Mouse (Mus musculus): Measurements from ENCODE around the gene Smyd3.

Gene Smyd3

DNA sequence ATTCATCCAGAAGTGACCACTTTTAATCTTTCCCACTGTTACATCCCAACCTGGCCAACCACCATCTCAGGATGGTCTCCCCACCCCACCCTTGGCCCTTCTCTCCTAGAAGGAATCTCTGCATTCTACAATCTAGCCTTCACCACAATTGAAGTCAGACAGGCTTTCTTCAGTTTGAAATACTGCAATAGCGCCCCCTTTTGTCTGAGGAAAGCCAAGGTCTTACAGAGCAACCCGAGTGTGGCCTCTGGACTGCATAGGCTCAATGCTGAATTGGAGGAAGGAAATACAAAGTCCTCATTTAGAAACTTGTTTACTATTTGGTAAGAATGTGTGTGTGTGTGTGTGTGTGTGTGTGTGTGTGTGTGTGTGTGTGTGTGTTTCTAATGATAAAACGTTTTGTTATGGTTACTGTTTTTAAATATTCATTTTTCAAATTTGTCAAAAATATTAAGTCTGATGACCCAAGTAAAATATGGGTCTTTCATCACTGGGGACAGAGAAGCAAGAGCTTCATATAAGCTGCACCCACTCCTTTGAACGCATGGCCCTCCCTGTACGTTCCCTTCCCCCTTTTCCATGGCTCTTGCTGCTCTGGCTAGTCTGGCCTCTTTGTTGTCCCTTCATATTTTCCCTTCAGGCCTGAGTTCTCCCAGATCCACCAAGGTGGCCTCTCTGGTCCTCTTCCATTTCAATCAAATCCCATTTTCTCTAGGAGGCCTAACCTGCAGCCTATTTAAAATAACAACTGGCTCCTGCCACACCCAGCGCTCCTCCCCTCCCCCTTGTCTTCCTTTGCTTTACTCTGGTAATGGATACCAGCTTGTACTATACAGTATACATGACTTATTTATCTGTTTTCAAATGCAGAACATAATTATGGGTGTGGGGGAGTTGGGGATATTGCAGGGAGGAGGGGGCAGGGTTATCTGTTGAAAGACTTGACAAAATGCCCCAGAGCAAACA lies 430.5 kb downstream of the Smyd3 start:
- in situ Hi-C loops (cut with MboI; ENCODE audit: low sequenced_read_pairs): no loop called here

DNA sequence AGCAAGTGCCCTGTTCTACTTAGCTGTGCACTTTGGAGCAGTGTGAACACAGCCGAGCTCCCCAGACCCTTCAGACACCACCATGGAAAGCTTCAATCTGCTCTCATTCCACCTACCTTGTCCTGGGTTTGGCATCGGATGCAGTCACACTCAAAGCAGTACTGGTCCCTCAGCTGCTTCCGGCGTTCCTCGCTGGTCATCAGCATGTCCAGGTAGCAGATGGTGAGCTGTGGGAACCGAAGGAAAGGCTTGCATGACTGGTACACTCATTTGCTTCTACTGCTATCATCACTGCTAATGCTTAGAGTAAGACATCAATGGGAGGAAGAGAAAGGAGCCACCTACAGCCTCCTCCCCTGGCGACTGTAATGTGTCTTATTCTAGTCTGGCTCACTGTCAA lies 431.6 kb downstream of the Smyd3 start:
- in situ Hi-C loops (cut with MboI; ENCODE audit: low sequenced_read_pairs): no loop called here

GRCm38 (mm10) chr1:179083098-179083497 lies 434.7 kb downstream of the Smyd3 start:
- in situ Hi-C loops (cut with MboI; ENCODE audit: low sequenced_read_pairs): no loop called here

DNA sequence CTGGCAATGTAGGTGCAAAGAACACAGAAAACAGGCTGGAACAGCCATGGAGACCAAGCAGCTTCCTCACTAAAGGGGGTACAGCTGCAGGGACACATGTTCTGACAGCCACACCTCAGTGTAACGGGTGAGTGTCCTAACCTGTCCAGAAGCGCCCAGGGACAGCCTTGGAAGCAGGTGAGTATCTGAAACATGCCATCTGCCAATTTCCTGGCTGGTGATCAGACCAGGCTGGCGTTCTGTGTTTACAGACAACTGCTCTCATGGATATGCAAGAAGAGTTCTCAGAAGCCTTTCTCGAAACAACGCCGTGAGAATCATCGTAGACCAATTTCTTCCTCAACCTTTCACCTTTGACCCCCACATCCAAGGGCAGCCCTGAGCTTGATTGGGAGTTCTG lies 444.0 kb downstream of the Smyd3 start:
- in situ Hi-C loops (cut with MboI; ENCODE audit: low sequenced_read_pairs): no loop called here

GRCm38 (mm10) chr1:179072935-179073654 lies 444.7 kb downstream of the Smyd3 start:
- in situ Hi-C loops (cut with MboI; ENCODE audit: low sequenced_read_pairs): no loop called here

DNA sequence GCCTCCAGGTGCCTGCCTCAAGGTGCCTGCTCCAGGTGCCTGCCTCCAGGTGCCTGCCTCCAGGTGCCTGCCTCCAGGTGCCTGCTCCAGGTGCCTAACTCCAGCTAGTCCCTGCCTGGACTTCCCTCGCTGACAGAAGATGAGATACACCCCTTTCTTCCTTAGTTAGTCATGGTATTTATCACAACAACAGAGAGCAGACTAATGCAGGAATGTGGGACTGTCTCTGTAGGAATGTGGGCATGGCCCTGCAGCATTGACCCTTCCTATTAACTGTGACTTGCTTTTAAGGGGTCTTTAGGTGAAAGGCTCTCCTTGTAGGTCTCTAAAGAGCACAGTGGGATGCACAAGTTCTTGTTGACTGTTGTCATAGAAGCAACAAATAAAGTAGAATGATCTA lies 445.4 kb downstream of the Smyd3 start:
- in situ Hi-C loops (cut with MboI; ENCODE audit: low sequenced_read_pairs): no loop called here

- in situ Hi-C loops (cut with MboI; ENCODE audit: low sequenced_read_pairs): no loop called here
Measured at GRCm38 (mm10) chr1:179068990-179069389, 448.9 kb downstream of the Smyd3 start.

- in situ Hi-C loops (cut with MboI; ENCODE audit: low sequenced_read_pairs): no loop called here
Measured at GRCm38 (mm10) chr1:179065294-179065601, 452.6 kb downstream of the Smyd3 start.

DNA sequence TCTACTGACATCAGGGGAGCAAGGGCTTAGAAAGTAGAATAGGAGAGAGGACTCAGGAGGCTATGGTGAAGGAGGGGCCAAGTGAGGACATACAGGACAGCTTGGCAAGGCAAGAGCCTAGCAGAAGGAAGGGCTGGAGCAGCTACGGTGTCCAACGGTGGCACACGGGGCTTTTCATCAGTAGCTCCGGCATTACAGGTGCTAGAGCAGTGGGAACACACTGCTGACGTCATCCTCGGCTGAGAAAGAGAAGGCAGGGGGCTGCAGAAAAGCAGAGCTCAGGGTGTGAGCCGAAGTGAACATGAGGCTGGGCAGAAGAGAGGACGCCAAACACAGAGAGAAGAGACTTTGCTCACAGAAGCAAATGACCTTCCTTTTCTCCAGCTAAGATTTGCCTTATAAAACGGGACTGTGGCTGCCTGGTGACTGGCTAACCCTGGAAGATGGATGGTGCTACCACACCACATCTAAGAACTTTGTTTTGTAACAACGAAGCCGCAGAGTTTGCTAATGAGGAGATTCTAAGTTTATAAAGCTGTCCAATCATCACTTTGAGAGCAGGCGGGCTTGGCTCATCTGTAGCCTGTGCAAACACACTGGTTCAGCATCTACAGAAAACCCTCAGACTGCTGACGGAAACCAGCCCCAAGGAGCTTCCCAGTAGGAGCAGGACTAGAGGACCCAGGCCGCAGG lies 453.1 kb downstream of the Smyd3 start:
- in situ Hi-C loops (cut with MboI; ENCODE audit: low sequenced_read_pairs): no loop called here

DNA sequence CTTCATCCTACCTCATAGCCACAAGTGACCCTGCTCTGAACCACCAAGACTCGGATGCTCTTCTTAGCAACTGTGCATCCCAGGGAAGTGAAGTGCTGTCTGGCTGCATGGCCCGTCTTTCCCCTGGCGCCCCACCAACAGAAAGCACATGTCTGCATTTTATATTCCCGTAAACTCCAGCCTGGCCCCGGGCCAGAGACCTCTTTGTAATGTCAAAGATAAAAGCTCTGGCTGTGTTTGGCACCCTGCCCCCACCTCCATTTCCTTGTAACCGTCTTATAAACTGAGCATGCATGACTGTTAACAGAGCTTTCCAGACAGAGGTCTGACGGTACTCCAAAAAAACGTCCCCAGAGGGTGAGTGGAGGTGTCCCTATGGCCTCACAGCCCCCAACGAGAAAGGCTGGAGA lies 456.1 kb downstream of the Smyd3 start:
- in situ Hi-C loops (cut with MboI; ENCODE audit: low sequenced_read_pairs): no loop called here

DNA sequence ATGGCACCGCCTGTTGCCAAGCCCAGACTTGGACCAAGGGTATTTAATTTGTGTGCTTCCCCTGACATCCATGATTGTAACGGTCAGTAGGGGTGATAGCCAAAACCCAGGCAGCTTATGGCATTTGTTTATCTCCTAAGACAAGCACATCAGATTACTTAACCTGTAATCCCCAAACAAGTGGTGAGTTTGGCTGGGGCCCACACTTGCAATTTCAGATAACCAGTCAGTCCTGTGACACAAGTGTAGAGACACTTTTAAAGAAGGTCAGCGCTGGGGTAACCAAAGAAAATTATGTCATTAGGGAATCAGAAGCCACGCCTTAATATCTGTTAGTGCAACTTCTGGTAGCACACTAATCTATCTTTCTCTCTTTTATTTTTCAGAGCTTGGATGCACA lies 456.8 kb downstream of the Smyd3 start:
- in situ Hi-C loops (cut with MboI; ENCODE audit: low sequenced_read_pairs): no loop called here

DNA sequence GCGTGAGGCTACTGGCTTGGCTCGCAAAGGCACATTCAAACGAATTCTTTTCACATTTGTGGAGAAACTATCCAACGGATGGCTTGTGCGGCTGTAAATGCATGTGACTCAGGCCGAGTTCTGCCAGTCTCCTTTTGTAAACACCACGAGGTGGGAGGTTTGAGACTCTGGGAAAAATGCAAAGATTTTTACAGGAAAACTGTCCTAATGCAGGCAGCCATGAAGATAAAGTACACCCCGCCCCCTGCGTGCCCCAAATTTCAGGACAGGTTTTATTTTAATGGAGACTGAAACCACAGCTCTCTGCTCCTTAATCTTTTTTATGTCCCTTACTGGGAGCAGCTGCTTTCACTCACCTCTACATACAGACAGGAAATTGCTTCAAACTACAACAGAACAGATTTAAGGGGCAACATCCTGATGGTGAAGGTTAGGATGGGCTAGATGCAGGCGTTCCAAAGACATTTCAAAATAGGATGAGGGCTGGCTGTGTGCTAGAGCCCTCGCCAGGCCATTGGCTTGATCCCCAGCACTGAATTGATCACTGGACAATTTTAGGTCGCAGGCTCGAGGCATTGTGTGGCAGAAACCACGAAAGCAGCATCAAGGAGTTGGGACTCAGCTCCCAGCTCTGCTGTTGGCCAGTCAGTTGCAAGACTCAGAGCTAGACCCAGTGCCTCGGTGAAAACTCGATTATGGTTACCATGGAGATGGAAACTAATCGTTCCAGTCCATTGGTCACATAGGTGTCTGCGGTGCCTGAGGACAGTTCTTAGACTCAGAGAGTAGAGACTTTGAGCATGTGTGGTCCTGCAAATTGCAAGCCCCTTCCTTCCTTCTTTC lies 457.5 kb downstream of the Smyd3 start:
- in situ Hi-C loops (cut with MboI; ENCODE audit: low sequenced_read_pairs): no loop called here

DNA sequence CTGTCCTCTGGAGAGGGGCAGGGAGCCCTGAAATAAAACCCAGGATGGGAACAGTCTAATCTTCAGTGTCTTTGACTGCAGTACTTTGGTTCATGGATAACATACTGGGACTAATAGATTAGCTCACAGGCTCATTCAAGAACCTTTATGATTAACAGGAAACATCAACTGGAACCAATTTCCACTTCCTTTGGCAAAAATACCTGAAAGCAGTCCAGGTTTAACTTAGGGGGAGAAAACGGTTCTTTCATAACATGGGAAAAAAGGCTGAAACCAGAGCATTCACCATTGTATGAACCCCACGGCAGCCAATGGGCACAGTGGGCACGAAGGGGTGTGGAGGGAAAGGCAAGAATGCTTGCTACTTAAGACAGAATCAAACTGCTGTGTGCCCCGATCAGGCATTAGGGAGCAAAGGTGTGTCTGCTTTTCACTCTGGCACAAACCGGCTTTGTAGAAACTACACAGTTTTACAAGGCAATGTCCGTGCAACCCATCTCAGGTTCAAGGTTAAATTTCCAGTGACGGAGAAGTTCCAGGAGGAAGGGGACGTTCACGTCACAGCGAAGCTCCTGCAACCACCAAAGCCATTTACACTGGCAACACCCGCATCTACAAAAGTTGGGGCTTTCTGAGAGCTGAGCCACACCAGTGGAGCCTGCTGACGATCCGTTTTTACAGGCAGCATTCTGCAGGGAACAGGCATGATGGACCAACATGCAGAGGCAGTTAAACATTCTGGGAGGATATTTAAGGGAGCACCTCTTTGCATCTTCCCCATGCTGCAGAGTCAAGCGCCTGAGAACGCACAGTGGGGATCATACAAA lies 458.3 kb downstream of the Smyd3 start:
- in situ Hi-C loops (cut with MboI; ENCODE audit: low sequenced_read_pairs): no loop called here

DNA sequence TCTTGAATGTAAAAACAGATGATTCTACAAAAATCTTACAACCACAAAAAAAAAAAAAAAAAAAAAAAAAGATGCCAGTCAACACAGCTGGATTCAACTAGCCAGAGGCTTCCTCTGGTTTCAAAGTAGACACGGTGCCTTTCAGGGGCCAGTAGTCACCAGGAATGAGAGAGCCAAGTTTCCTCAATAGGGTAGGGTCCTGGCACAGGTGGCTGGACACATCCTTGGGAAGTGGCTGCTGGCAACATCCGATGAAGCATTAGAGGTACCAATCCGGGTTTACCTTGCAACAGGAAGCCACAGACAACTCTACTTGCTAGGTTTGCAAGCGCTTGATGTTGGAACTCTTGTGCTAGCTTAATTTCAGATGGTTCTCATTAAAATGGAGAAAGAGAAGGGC lies 459.2 kb downstream of the Smyd3 start:
- in situ Hi-C loops (cut with MboI; ENCODE audit: low sequenced_read_pairs): no loop called here

DNA sequence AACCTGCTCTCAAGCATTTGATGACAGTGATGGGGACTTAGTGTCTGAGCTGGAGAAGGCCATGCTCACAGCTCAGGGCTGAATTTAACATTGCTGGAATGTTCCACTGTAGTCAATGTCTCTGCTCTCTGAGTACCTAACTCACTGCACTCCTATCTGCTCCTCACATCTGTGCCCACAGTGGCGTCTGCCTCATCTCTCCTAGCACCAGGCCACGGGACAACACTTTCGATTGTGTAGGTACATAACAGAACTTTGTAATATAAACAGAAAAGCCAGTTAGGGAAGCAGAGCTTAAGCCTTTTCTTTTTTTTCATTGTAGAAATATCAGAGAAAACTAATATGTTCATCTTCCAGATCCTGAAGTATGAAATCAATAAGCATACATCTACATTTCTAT lies 462.1 kb downstream of the Smyd3 start:
- in situ Hi-C loops (cut with MboI; ENCODE audit: low sequenced_read_pairs): no loop called here

- in situ Hi-C loops (cut with MboI; ENCODE audit: low sequenced_read_pairs): no loop called here
Measured at GRCm38 (mm10) chr1:179054385-179055116, 463.3 kb downstream of the Smyd3 start.

- in situ Hi-C loops (cut with MboI; ENCODE audit: low sequenced_read_pairs): no loop called here
Measured at GRCm38 (mm10) chr1:179052545-179053180, 465.2 kb downstream of the Smyd3 start.

- in situ Hi-C loops (cut with MboI; ENCODE audit: low sequenced_read_pairs): no loop called here
Measured at GRCm38 (mm10) chr1:179047931-179048596, 469.8 kb downstream of the Smyd3 start.

Measured in CH12F3 (cell line).